Mouse (Mus musculus) MEL (cell line): ENCODE data around the gene Ssc5d. TPM values are rescaled to one million over a fixed set of nuclear protein-coding genes. Genes with fewer than 3 reads are reported as not detected.

Source experiments
- DNase-seq: peaks from one replicate; pipeline ENCODE4 v3.0.0; 2011; ENCODE audit warnings: low read depth, low spot score
- H3K27ac ChIP-seq: 2 replicates; pipeline ENCODE4 v1.5.1; 2012; ENCODE audit warnings: low read depth, mild to moderate bottlenecking, control low read depth, low read length, moderate library complexity; ENCODE audit not compliant: control insufficient read depth
- H3K27me3 ChIP-seq, 2 experiments: fragments of 150-350 bp in 1 of 2; sonication (generic) in 1 of 2; 2 replicates each; pipeline ENCODE4 v1.6.1; 2012; ENCODE audit warnings: low read length in 2 of 2, mild to moderate bottlenecking in 2 of 2, improper control_type of control experiment in 1 of 2, moderate library complexity in 1 of 2; ENCODE audit not compliant: insufficient read depth in 2 of 2, control insufficient read depth in 1 of 2
- H3K36me3 ChIP-seq, 2 experiments: 2 replicates each; pipeline ENCODE4 v1.6.1; 2012 to 2014; ENCODE audit warnings: low read length in 2 of 2, improper control_type of control experiment in 1 of 2, inconsistent platforms in 1 of 2, mild to moderate bottlenecking in 1 of 2; ENCODE audit not compliant: insufficient read depth in 2 of 2, control insufficient read depth in 1 of 2
- H3K4me1 ChIP-seq, 2 experiments: fragments of 150-350 bp in 1 of 2; sonication (generic) in 1 of 2; 2 replicates each; pipeline ENCODE4 v1.6.1; 2012; ENCODE audit warnings: low read length in 2 of 2, improper control_type of control experiment in 1 of 2, mild to moderate bottlenecking in 1 of 2; ENCODE audit not compliant: insufficient read depth in 2 of 2, control insufficient read depth in 1 of 2
- H3K4me3 ChIP-seq, 2 experiments: fragments of 150-350 bp in 1 of 2; sonication (generic) in 1 of 2; 2 replicates each; pipeline ENCODE4 v1.5.1; 2012; ENCODE audit warnings: low read depth in 2 of 2, low read length in 2 of 2, mild to moderate bottlenecking in 2 of 2, moderate library complexity in 2 of 2, control low read depth in 1 of 2, improper control_type of control experiment in 1 of 2; ENCODE audit not compliant: control insufficient read depth in 1 of 2, insufficient read depth in 1 of 2
- H3K79me2 ChIP-seq: 2 replicates; pipeline ENCODE4 v1.6.1; 2012; ENCODE audit warnings: mild to moderate bottlenecking, low read length, moderate library complexity; ENCODE audit not compliant: control insufficient read depth, poor library complexity, insufficient read depth
- H3K9ac ChIP-seq: 2 replicates; pipeline ENCODE4 v1.6.1; 2012; ENCODE audit warnings: low read depth, mild to moderate bottlenecking, control low read depth, low read length, moderate library complexity; ENCODE audit not compliant: control insufficient read depth, poor library complexity, severe bottlenecking
- H3K9me3 ChIP-seq: fragments of 150-350 bp; sonication (generic); replicated peaks from 2 replicates; pipeline ENCODE4 v1.6.1; 2012; ENCODE audit warnings: mild to moderate bottlenecking, low read length, improper control_type of control experiment, moderate library complexity; ENCODE audit not compliant: insufficient read depth
- BHLHE40 ChIP-seq: IDR thresholded peaks from 2 replicates; pipeline ENCODE4 v1.6.1; 2012; ENCODE audit warnings: low read depth, mild to moderate bottlenecking, inconsistent platforms, low read length, improper control_type of control experiment, borderline replicate concordance
- CTCF ChIP-seq, 3 experiments: IDR thresholded peaks in 2 of 3; conservative IDR thresholded peaks in 1 of 3; 2 replicates each; pipeline ENCODE4 v1.5.1; 2011 to 2012; ENCODE audit warnings: low read length in 3 of 3, low read depth in 2 of 3, mild to moderate bottlenecking in 2 of 3, improper control_type of control experiment in 1 of 3, inconsistent platforms in 1 of 3, mixed read lengths in 1 of 3, moderate library complexity in 1 of 3; ENCODE audit not compliant: control insufficient read depth in 1 of 3, insufficient read depth in 1 of 3, poor library complexity in 1 of 3, severe bottlenecking in 1 of 3
- E2F4 ChIP-seq: IDR thresholded peaks from 2 replicates; pipeline ENCODE4 v1.6.1; 2011; ENCODE audit warnings: low read depth, low read length, improper control_type of control experiment, borderline replicate concordance
- ELF1 ChIP-seq: IDR thresholded peaks from 2 replicates; pipeline ENCODE4 v1.6.1; 2014; ENCODE audit warnings: low read depth, mild to moderate bottlenecking, inconsistent platforms, low read length, improper control_type of control experiment, moderate library complexity
- EP300 ChIP-seq, 2 experiments: IDR thresholded peaks; 2 replicates each; pipeline ENCODE4 v1.6.1; 2011; ENCODE audit warnings: improper control_type of control experiment in 2 of 2, low read length in 2 of 2, low read depth in 1 of 2, mild to moderate bottlenecking in 1 of 2
- ETS1 ChIP-seq: IDR thresholded peaks from 2 replicates; pipeline ENCODE4 v1.6.1; 2012; ENCODE audit warnings: low read depth, mild to moderate bottlenecking, inconsistent platforms, low read length, improper control_type of control experiment, moderate library complexity
- GABPA ChIP-seq: IDR thresholded peaks from 2 replicates; pipeline ENCODE4 v1.6.1; 2012; ENCODE audit warnings: low read depth, mild to moderate bottlenecking, inconsistent platforms, low read length, improper control_type of control experiment, moderate library complexity
- KAT2A ChIP-seq: conservative IDR thresholded peaks from 2 replicates; pipeline ENCODE4 v1.6.1; 2012; ENCODE audit warnings: low read depth, low read length, improper control_type of control experiment, inconsistent platforms
- MAFK ChIP-seq: IDR thresholded peaks from 2 replicates; pipeline ENCODE4 v1.6.1; 2011; ENCODE audit warnings: low read depth, mild to moderate bottlenecking, low read length, improper control_type of control experiment, borderline replicate concordance
- MAX ChIP-seq: IDR thresholded peaks from 2 replicates; pipeline ENCODE4 v1.6.1; 2011; ENCODE audit warnings: low read length, improper control_type of control experiment
- MAZ ChIP-seq: IDR thresholded peaks from 2 replicates; pipeline ENCODE4 v1.6.1; 2012; ENCODE audit warnings: low read depth, mild to moderate bottlenecking, inconsistent platforms, low read length, improper control_type of control experiment
- MEF2A ChIP-seq: IDR thresholded peaks from 2 replicates; pipeline ENCODE4 v1.6.1; 2014; ENCODE audit warnings: low read depth, mild to moderate bottlenecking, inconsistent platforms, low read length, improper control_type of control experiment; ENCODE audit not compliant: poor library complexity, insufficient replicate concordance, severe bottlenecking; ENCODE audit errors: extremely low read depth
- MXI1 ChIP-seq: IDR thresholded peaks from 2 replicates; pipeline ENCODE4 v1.6.1; 2011; ENCODE audit warnings: mild to moderate bottlenecking, low read depth, low read length, improper control_type of control experiment
- NELFE ChIP-seq: IDR thresholded peaks from 2 replicates; pipeline ENCODE4 v1.6.1; 2011; ENCODE audit warnings: low read depth, low read length, improper control_type of control experiment
- POLR2A ChIP-seq, 2 experiments: IDR thresholded peaks; 2 replicates each; pipeline ENCODE4 v1.6.1; 2011 to 2012; ENCODE audit warnings: low read length in 2 of 2, mild to moderate bottlenecking in 2 of 2, control low read depth in 1 of 2, improper control_type of control experiment in 1 of 2, low read depth in 1 of 2, moderate library complexity in 1 of 2; ENCODE audit not compliant: control insufficient read depth in 1 of 2, insufficient read depth in 1 of 2, poor library complexity in 1 of 2
- POLR2AphosphoS2 ChIP-seq: IDR thresholded peaks from 2 replicates; pipeline ENCODE4 v1.6.1; 2011; ENCODE audit warnings: low read length, improper control_type of control experiment
- RCOR1 ChIP-seq: IDR thresholded peaks from 2 replicates; pipeline ENCODE4 v1.6.1; 2012; ENCODE audit warnings: low read depth, mild to moderate bottlenecking, inconsistent platforms, low read length, improper control_type of control experiment
- SIN3A ChIP-seq: IDR thresholded peaks from 2 replicates; pipeline ENCODE4 v1.6.1; 2012; ENCODE audit warnings: low read length, improper control_type of control experiment, inconsistent platforms
- SMC3 ChIP-seq: IDR thresholded peaks from 2 replicates; pipeline ENCODE4 v1.6.1; 2011; ENCODE audit warnings: low read depth, low read length, improper control_type of control experiment
- TCF12 ChIP-seq: IDR thresholded peaks from 2 replicates; pipeline ENCODE4 v1.6.1; 2014; ENCODE audit warnings: low read depth, mild to moderate bottlenecking, inconsistent platforms, low read length, improper control_type of control experiment, moderate library complexity
- USF1 ChIP-seq: IDR thresholded peaks from 2 replicates; pipeline ENCODE4 v1.6.1; 2014; ENCODE audit warnings: low read depth, mild to moderate bottlenecking, inconsistent platforms, low read length, improper control_type of control experiment, moderate library complexity
- ZKSCAN1 ChIP-seq: IDR thresholded peaks from 2 replicates; pipeline ENCODE4 v1.6.1; 2012; ENCODE audit warnings: low read depth, mild to moderate bottlenecking, inconsistent platforms, low read length, improper control_type of control experiment, moderate library complexity
- ZMIZ1 ChIP-seq: IDR thresholded peaks from 2 replicates; pipeline ENCODE4 v1.6.1; 2012; ENCODE audit warnings: low read depth, mild to moderate bottlenecking, inconsistent platforms, low read length, improper control_type of control experiment, moderate library complexity
- polyA plus RNA-seq, 2 experiments: library from polyadenylated mRNA; stranded (reverse) in 1 of 2; unstranded in 1 of 2; fragments of >175 nt in 1 of 2; fragments of >200 nt in 1 of 2; gene quantifications; 2 replicates each; pipeline versions ENCODE4 v1.2.1 to v1.2.4; 2012; ENCODE audit warnings: low replicate concordance in 2 of 2, low read depth in 1 of 2; ENCODE audit not compliant: insufficient read length in 2 of 2, insufficient read depth in 1 of 2, missing spikeins in 1 of 2
- total RNA-seq: library from RNA; depleted of rRNA; stranded (reverse); fragments of 300-350 nt; gene quantifications from 2 replicates; pipeline ENCODE4 v1.2.3, GENCODE M21; 2012

Ssc5d gene
- total and polyA plus RNA-seq, 3 experiments: 0.04 to 0.17 TPM; not detected in 1

DNA sequence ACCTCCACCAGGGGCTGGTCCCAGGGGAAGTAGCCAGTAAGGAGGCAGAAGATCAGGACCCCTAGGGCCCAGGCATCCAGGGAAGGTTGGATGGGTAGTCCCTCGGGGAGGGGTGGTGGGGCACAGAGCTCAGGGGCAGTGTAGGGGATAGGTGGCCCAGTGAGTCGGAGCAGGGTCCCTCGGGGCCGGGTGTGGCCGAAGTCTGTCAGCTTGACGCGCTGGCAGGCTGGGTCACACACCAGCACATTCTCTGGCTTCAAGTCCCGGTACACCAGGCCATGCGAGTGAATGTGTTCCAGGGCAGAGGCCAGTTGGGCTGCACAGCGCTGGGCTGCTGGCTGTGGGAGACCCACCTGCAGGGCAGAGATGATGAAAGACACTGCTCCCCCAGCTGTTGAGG lies 31.8 kb downstream of the Ssc5d start:
- Histone ChIP-seq H3K4me1 (no peaks in the 10 kb centered on the region), H3K9ac (no peak overlapping the region), H3K9me3 (no peaks in the 10 kb centered on the region), H3K27ac (no peak overlapping the region), H3K4me3 (no peak overlapping the region), H3K79me2 (no peaks in the 10 kb centered on the region), H3K36me3 (no peaks in the 10 kb centered on the region), H3K27me3 (peaks cover 0 to 1% of the 10 kb centered on the region in 2 experiments; a peak in 2 of 4 replicates)
- no peak for DNase-seq
- TF ChIP-seq MAZ (no peak), ETS1 (no peak), E2F4 (no peak), POLR2A (IDR thresholded peaks at IDR 0.05; ENCODE audit: control insufficient read depth in 1 of 2, insufficient read depth in 1 of 2, low read depth in 1 of 2, low read length in 2 of 2, poor library complexity in 1 of 2) (no peak), RCOR1 (no peak), MXI1 (no peak), CTCF (IDR thresholded peaks at IDR 0.05 in 2 of 3, conservative IDR thresholded peaks at IDR 0.05 in 1 of 3; ENCODE audit: control insufficient read depth in 1 of 3, insufficient read depth in 1 of 3, low read depth in 2 of 3, low read length in 3 of 3, poor library complexity in 1 of 3, severe bottlenecking in 1 of 3) (no peak), KAT2A (no peak), ZKSCAN1 (no peak), USF1 (no peak)

DNA sequence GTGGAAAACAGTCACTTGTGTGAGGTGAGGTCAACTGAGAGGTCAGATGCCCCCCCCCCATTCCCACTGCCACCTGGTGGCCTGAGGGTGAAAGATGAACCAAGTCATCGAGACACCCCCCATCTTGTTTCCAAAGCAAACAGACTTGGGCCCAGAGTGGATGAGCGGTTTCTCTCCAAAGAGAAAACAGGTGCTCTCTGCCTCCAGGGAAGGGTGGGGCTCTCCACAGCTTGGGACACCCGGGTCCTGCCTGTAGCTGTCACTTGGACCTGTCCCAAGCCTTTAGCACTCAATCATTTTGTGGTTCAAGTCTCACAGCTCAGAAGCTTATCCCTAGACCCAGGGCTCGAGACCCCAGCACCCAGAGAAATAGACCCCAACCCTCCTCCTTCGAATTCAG lies 37.9 kb downstream of the Ssc5d start:
- Histone ChIP-seq H3K27ac (no peak overlapping the region), H3K79me2 (no peaks in the 10 kb centered on the region), H3K4me3 (no peak overlapping the region), H3K27me3 (no peaks in the 10 kb centered on the region), H3K4me1 (no peaks in the 10 kb centered on the region), H3K9ac (no peak overlapping the region), H3K36me3 (no peaks in the 10 kb centered on the region), H3K9me3 (no peaks in the 10 kb centered on the region)
- DNase-seq: no peak
- TF ChIP-seq MAZ (no peak), USF1 (no peak), BHLHE40 (no peak), POLR2AphosphoS2 (no peak), TCF12 (no peak), ZMIZ1 (no peak), POLR2A (IDR thresholded peaks at IDR 0.05; ENCODE audit: control insufficient read depth in 1 of 2, insufficient read depth in 1 of 2, low read depth in 1 of 2, low read length in 2 of 2, poor library complexity in 1 of 2) (no peak), EP300 (IDR thresholded peaks at IDR 0.05; ENCODE audit: low read depth in 1 of 2, low read length in 2 of 2) (no peak), MAX (no peak), NELFE (no peak), GABPA (no peak), MAFK (no peak), ELF1 (no peak), SMC3 (no peak), MEF2A (no peak), SIN3A (no peak), ZKSCAN1 (no peak)
- TF ChIP-seq, all 39 proteins: peak for 0
